Mouse (Mus musculus) heart, embryonic 10.5 days (tissue): Measurements from ENCODE around the gene Ppard. TPM values are rescaled to one million over a fixed set of nuclear protein-coding genes. Genes with fewer than 3 reads are reported as not detected.

ENCODE experiments used
- DNase-seq: peaks from one replicate; pipeline ENCODE4 v3.0.0-alpha.2; 2017; ENCODE audit warnings: low spot score
- H3K27ac ChIP-seq: fragments of 300-500 bp; sonication (generic); 2 replicates; pipeline ENCODE4 v1.5.1; 2016; ENCODE audit warnings: mild to moderate bottlenecking
- H3K27me3 ChIP-seq: fragments of 300-500 bp; sonication (generic); 2 replicates; pipeline ENCODE4 v1.6.1; 2016; ENCODE audit warnings: mild to moderate bottlenecking; ENCODE audit not compliant: poor library complexity, insufficient read depth, severe bottlenecking
- H3K36me3 ChIP-seq: fragments of 300-500 bp; sonication (generic); 2 replicates; pipeline ENCODE4 v1.6.1; 2016; ENCODE audit warnings: mild to moderate bottlenecking, moderate library complexity
- H3K4me1 ChIP-seq: fragments of 300-500 bp; sonication (generic); 2 replicates; pipeline ENCODE4 v1.6.1; 2016; ENCODE audit warnings: mild to moderate bottlenecking
- H3K4me3 ChIP-seq: fragments of 300-500 bp; sonication (generic); 2 replicates; pipeline ENCODE4 v1.5.1; 2016; ENCODE audit warnings: mild to moderate bottlenecking, moderate library complexity
- H3K9me3 ChIP-seq: fragments of 300-500 bp; sonication (generic); 2 replicates; pipeline ENCODE4 v1.6.1; 2016; ENCODE audit warnings: mild to moderate bottlenecking, moderate library complexity
- WGBS: fragments of 180-500 bp; shearing (Covaris S2); methylation state at CpG from one replicate; pipeline ENCODE4 v1.1.7; 2016; 5-methylcytosine and 5-hydroxymethylcytosine counted together
- polyA plus RNA-seq: library from polyadenylated mRNA; unstranded; fragments of >200 nt; fragmentation: Nextera tagmentation; extraction: Ambion mirVana; gene quantifications from 2 replicates; pipeline ENCODE4 v1.2.1, GENCODE M21; 2016

Ppard gene
- polyA plus RNA-seq, 1 experiment from 2014 or later: 1.2 TPM

- peaks cover 8% of the 10 kb centered on the region; the same call in 1 of the 2 replicates for H3K27me3 ChIP-seq
- no peak for DNase-seq
- WGBS: 81% methylated on average over 18 of the region's 18 CpGs
- H3K4me3 ChIP-seq: no peak overlapping the region
- H3K36me3 ChIP-seq: no peaks in the 10 kb centered on the region
- no peak overlapping the region for H3K27ac ChIP-seq
- H3K9me3 ChIP-seq: no peaks in the 10 kb centered on the region
- H3K4me1 ChIP-seq: peaks cover 31% of the 10 kb centered on the region
Measured at GRCm38 (mm10) chr17:28231026-28231736, 1.3 kb upstream of the Ppard start.

GRCm38 (mm10) chr17:28233091-28233731 lies 711 bp downstream of the Ppard start:
- DNase-seq: no peak
- 9% methylated on average over 17 of the region's 17 CpGs for WGBS

GRCm38 (mm10) chr17:28234641-28235040 lies 2.1 kb downstream of the Ppard start:
- H3K4me1 ChIP-seq: peaks cover 26% of the 10 kb centered on the region
- H3K27me3 ChIP-seq: peaks cover 4% of the 10 kb centered on the region; the same call in 1 of the 2 replicates
- no peaks in the 10 kb centered on the region for H3K9me3 ChIP-seq
- H3K27ac ChIP-seq: 0 out of 2 replicates have a peak overlapping the region, but pooled peaks have one; percentile 2
- DNase-seq: no peak
- WGBS: 88% methylated on average over 5 of the region's 5 CpGs
- peaks cover 23% of the 10 kb centered on the region for H3K36me3 ChIP-seq
- H3K4me3 ChIP-seq: no peak overlapping the region

More at GRCm38 (mm10) chr17:28233091-28233731, 711 bp downstream of the Ppard start:
- Histone ChIP-seq H3K36me3 (peaks cover 12% of the 10 kb centered on the region), H3K27ac (peak overlapping the region; percentile 93), H3K4me3 (peak overlapping the region; percentile 84), H3K9me3 (no peaks in the 10 kb centered on the region), H3K27me3 (peaks cover 8% of the 10 kb centered on the region; the same call in 1 of the 2 replicates), H3K4me1 (peaks cover 26% of the 10 kb centered on the region)

GRCm38 (mm10) chr17:28235982-28236635 lies 3.6 kb downstream of the Ppard start:
- no peaks in the 10 kb centered on the region for H3K27me3 ChIP-seq
- no peak for DNase-seq
- H3K27ac ChIP-seq: no peak overlapping the region
- no peak overlapping the region; the same call in 1 of the 2 replicates for H3K4me3 ChIP-seq
- peaks cover 36% of the 10 kb centered on the region for H3K36me3 ChIP-seq
- H3K9me3 ChIP-seq: no peaks in the 10 kb centered on the region
- H3K4me1 ChIP-seq: peaks cover 26% of the 10 kb centered on the region
- WGBS: 82% methylated on average over 7 of the region's 7 CpGs

GRCm38 (mm10) chr17:28236636-28237015 lies 4.1 kb downstream of the Ppard start:
- Histone ChIP-seq H3K36me3 (peaks cover 41% of the 10 kb centered on the region), H3K9me3 (no peaks in the 10 kb centered on the region), H3K4me3 (no peak overlapping the region; the same call in 1 of the 2 replicates), H3K27ac (no peak overlapping the region), H3K4me1 (peaks cover 29% of the 10 kb centered on the region), H3K27me3 (no peaks in the 10 kb centered on the region)
- DNase-seq: no peak
- WGBS: 90% methylated on average over 4 of the region's 4 CpGs

- Histone ChIP-seq H3K27me3 (no peaks in the 10 kb centered on the region), H3K36me3 (peaks cover 42% of the 10 kb centered on the region), H3K27ac (no peak overlapping the region), H3K9me3 (no peaks in the 10 kb centered on the region), H3K4me1 (peaks cover 33% of the 10 kb centered on the region), H3K4me3 (no peak overlapping the region)
- WGBS: 74% methylated on average over 5 of the region's 5 CpGs
- DNase-seq: no peak
Measured at GRCm38 (mm10) chr17:28237362-28237761, 4.9 kb downstream of the Ppard start.

- peaks cover 34% of the 10 kb centered on the region for H3K4me1 ChIP-seq
- peaks cover 42% of the 10 kb centered on the region for H3K36me3 ChIP-seq
Measured at GRCm38 (mm10) chr17:28237874-28238273, 5.4 kb downstream of the Ppard start.

GRCm38 (mm10) chr17:28240846-28241245 lies 8.3 kb downstream of the Ppard start:
- 90% methylated on average over 5 of the region's 5 CpGs for WGBS
- Histone ChIP-seq H3K27ac (no peak overlapping the region), H3K9me3 (no peaks in the 10 kb centered on the region), H3K4me1 (peaks cover 30% of the 10 kb centered on the region), H3K27me3 (no peaks in the 10 kb centered on the region), H3K4me3 (no peak overlapping the region), H3K36me3 (peaks cover 42% of the 10 kb centered on the region)
- DNase-seq: no peak

More at GRCm38 (mm10) chr17:28237874-28238273, 5.4 kb downstream of the Ppard start:
- Histone ChIP-seq H3K4me3 (no peak overlapping the region), H3K27ac (no peak overlapping the region), H3K27me3 (no peaks in the 10 kb centered on the region), H3K9me3 (no peaks in the 10 kb centered on the region)
- WGBS: 68% methylated on average over 6 of the region's 6 CpGs
- no peak for DNase-seq

GRCm38 (mm10) chr17:28242296-28242695 lies 9.8 kb downstream of the Ppard start:
- Histone ChIP-seq H3K27ac (no peak overlapping the region), H3K9me3 (no peaks in the 10 kb centered on the region), H3K4me1 (peaks cover 34% of the 10 kb centered on the region), H3K36me3 (peaks cover 37% of the 10 kb centered on the region), H3K4me3 (no peak overlapping the region), H3K27me3 (no peaks in the 10 kb centered on the region)
- DNase-seq: no peak
- WGBS: 77% methylated on average over 6 of the region's 6 CpGs

GRCm38 (mm10) chr17:28244214-28244613 lies 11.7 kb downstream of the Ppard start:
- H3K36me3 ChIP-seq: peaks cover 22% of the 10 kb centered on the region
- H3K9me3 ChIP-seq: no peaks in the 10 kb centered on the region
- H3K4me3 ChIP-seq: no peak overlapping the region
- DNase-seq: no peak
- H3K27me3 ChIP-seq: no peaks in the 10 kb centered on the region
- WGBS: 79% methylated on average over 6 of the region's 6 CpGs
- H3K4me1 ChIP-seq: peaks cover 46% of the 10 kb centered on the region
- H3K27ac ChIP-seq: peak overlapping the region; percentile 63; the same call in 1 of the 2 replicates

GRCm38 (mm10) chr17:28244714-28245113 lies 12.2 kb downstream of the Ppard start:
- H3K4me1 ChIP-seq: peaks cover 51% of the 10 kb centered on the region
- no peak overlapping the region for H3K4me3 ChIP-seq
- peaks cover 19% of the 10 kb centered on the region for H3K36me3 ChIP-seq
- H3K27ac ChIP-seq: peak overlapping the region; percentile 63; the same call in 1 of the 2 replicates
- no peaks in the 10 kb centered on the region for H3K9me3 ChIP-seq
- H3K27me3 ChIP-seq: no peaks in the 10 kb centered on the region
- WGBS: 53% methylated on average over 6 of the region's 6 CpGs
- no peak for DNase-seq

- DNase-seq: no peak
- Histone ChIP-seq H3K4me3 (no peak overlapping the region), H3K36me3 (peaks cover under 1% of the 10 kb centered on the region), H3K27ac (peak overlapping the region; percentile 67; the same call in 1 of the 2 replicates), H3K4me1 (peaks cover 50% of the 10 kb centered on the region), H3K9me3 (no peaks in the 10 kb centered on the region), H3K27me3 (no peaks in the 10 kb centered on the region)
- WGBS: 75% methylated on average over 11 of the region's 11 CpGs
Measured at GRCm38 (mm10) chr17:28246640-28247039, 14.1 kb downstream of the Ppard start.

- Histone ChIP-seq H3K27ac (peak overlapping the region; percentile 67), H3K27me3 (no peaks in the 10 kb centered on the region), H3K36me3 (peaks cover 8% of the 10 kb centered on the region; the same call in 1 of the 2 replicates), H3K9me3 (no peaks in the 10 kb centered on the region), H3K4me1 (peaks cover 46% of the 10 kb centered on the region), H3K4me3 (no peak overlapping the region)
- DNase-seq: no peak
- WGBS: 57% methylated on average over 6 of the region's 6 CpGs
Measured at GRCm38 (mm10) chr17:28247613-28248012, 15.1 kb downstream of the Ppard start.
